In the genomic region with DNA sequence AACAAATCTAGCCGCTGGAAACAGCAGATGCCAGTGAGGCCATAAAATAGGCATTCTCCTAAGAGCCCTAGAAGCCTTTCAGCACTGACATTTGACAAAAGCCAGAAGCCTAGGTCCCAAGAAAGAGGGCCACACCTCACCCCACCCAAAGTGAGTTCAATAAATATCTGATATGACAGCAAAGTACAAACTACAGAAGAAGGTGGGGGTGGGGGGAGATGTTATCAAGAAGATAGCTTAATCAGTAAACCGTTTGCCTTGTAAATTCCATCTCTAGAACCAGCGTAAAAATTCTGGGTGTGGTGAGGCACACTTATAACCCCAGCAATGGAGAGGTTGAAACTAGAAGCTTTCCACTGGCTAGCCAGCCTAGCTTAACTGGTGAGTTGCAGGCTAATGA, we compare ENCODE assay signal across 10 mouse cellular contexts.
DNase-seq lines count a peak whose midpoint lies in the region; ATAC-seq and TF ChIP-seq lines count a peak whose summit lies in the region.
"Had no signal": no experiment of that assay in that cellular context is flagged by ENCODE, and none has a peak within 500 bp of the region (broad histone marks: within the 10 kb centered on the region; RNA-seq: fewer than 3 reads in every experiment).

No protein-coding gene starts in this region.

- no peak overlapping the region for H3K4me3 ChIP-seq in heart, embryonic 11.5 days (ENCODE audit: low read depth, low read length)
- H3K4me3 ChIP-seq in cortical plate, adult 2 months (ENCODE audit: insufficient read depth, low read length): no peak overlapping the region
- H3K4me3 ChIP-seq in heart, embryonic 15.5 days: no peak overlapping the region
- H3K4me3 ChIP-seq in hindbrain, embryonic 11.5 days (ENCODE audit: low read depth, low read length): no peak overlapping the region

- DNase-seq in heart, postnatal 14 days: no peak
- DNase-seq in mesoderm, embryonic 11.5 days (ENCODE audit: low read depth, low spot score): peak; percentile 41
- DNase-seq in hindbrain, embryonic 11.5 days (ENCODE audit: low spot score): no peak
- no peak for DNase-seq in layer of hippocampus, postnatal 14 days (ENCODE audit: low spot score in 2 of 2)
- DNase-seq: cerebellum, adult 9-11 months; layer of hippocampus, adult 9-11 months; lung, postnatal 4 days had no signal

- intact Hi-C loops in heart, postnatal 14 days (cut with DNase I): no loop called here

- TF ChIP-seq POLR2A in cortical plate, adult 2 months (IDR thresholded peaks at IDR 0.05; ENCODE audit: extremely low read depth, insufficient read depth, low read length): no peak

- peaks cover 49% of the 10 kb centered on the region for H3K4me1 ChIP-seq in heart, embryonic 11.5 days (ENCODE audit: control insufficient read depth, insufficient read depth, low read length)
- peaks cover 7% of the 10 kb centered on the region for H3K4me1 ChIP-seq in cortical plate, adult 2 months (ENCODE audit: control insufficient read depth, insufficient read depth, low read length)
- peaks cover 64% of the 10 kb centered on the region for H3K4me1 ChIP-seq in heart, embryonic 15.5 days (replicated peaks)
- no peaks in the 10 kb centered on the region for H3K4me1 ChIP-seq in hindbrain, embryonic 11.5 days (replicated peaks; ENCODE audit: control insufficient read depth, insufficient read depth, low read length)

- H3K9ac ChIP-seq in heart, embryonic 11.5 days (ENCODE audit: low read depth, low read length): no peak overlapping the region
- H3K9ac ChIP-seq in heart, embryonic 15.5 days: no peak overlapping the region
- no peak overlapping the region for H3K9ac ChIP-seq in hindbrain, embryonic 11.5 days (ENCODE audit: low read depth, low read length)

- H3K4me2 ChIP-seq in heart, embryonic 11.5 days: 0 out of 2 replicates have a peak overlapping the region, but pooled peaks have one; percentile 8
- H3K4me2 ChIP-seq in heart, embryonic 15.5 days: 0 out of 2 replicates have a peak overlapping the region, but pooled peaks have one; percentile 18
- no peak overlapping the region for H3K4me2 ChIP-seq in hindbrain, embryonic 11.5 days (replicated peaks; ENCODE audit: low read depth, low read length)

- no peaks in the 10 kb centered on the region for H3K36me3 ChIP-seq in heart, embryonic 11.5 days (ENCODE audit: control insufficient read depth, insufficient read depth, low read length)
- no peaks in the 10 kb centered on the region for H3K36me3 ChIP-seq in heart, embryonic 15.5 days
- H3K36me3 ChIP-seq in hindbrain, embryonic 11.5 days (ENCODE audit: control insufficient read depth, insufficient read depth, low read length): no peaks in the 10 kb centered on the region

- TF ChIP-seq CTCF in cortical plate, adult 2 months (IDR thresholded peaks at IDR 0.05; ENCODE audit: extremely low read depth, insufficient read depth, low read length): no peak

- WGBS in heart, embryonic 11.5 days (ENCODE audit: insufficient replicate concordance): 11% methylated on average over 3 of the region's 3 CpGs
- WGBS in heart, embryonic 15.5 days: 10% methylated on average over 3 of the region's 3 CpGs
- 89% methylated on average over 3 of the region's 3 CpGs for WGBS in hindbrain, embryonic 11.5 days

- no peak for ATAC-seq in heart, embryonic 11.5 days (replicated peaks; ENCODE audit: insufficient number of reproducible peaks, low FRiP score, low TSS enrichment)
- no peak for ATAC-seq in heart, embryonic 15.5 days (replicated peaks; ENCODE audit: insufficient number of reproducible peaks, insufficient read depth, low FRiP score, low read depth)
- no peak for ATAC-seq in hindbrain, embryonic 11.5 days (ENCODE audit: low FRiP score)

- no peaks in the 10 kb centered on the region for H3K27me3 ChIP-seq in heart, embryonic 11.5 days (ENCODE audit: control insufficient read depth, insufficient read depth, low read length)
- H3K27me3 ChIP-seq in heart, embryonic 15.5 days: no peaks in the 10 kb centered on the region
- H3K27me3 ChIP-seq in hindbrain, embryonic 11.5 days (ENCODE audit: control insufficient read depth, insufficient read depth, low read length): no peaks in the 10 kb centered on the region

- peak overlapping the region; percentile 62; the same call in 1 of the 2 replicates for H3K27ac ChIP-seq in heart, embryonic 11.5 days (ENCODE audit: low read depth, low read length)
- 0 out of 2 replicates have a peak overlapping the region, but pooled peaks have one; percentile 15 for H3K27ac ChIP-seq in cortical plate, adult 2 months (ENCODE audit: insufficient read depth, low read length)
- H3K27ac ChIP-seq in heart, embryonic 15.5 days: peak overlapping the region; percentile 61
- no peak overlapping the region for H3K27ac ChIP-seq in hindbrain, embryonic 11.5 days (ENCODE audit: low read depth, low read length)

- H3K9me3 ChIP-seq in heart, embryonic 11.5 days (replicated peaks; ENCODE audit: control insufficient read depth, low read length): no peaks in the 10 kb centered on the region
- H3K9me3 ChIP-seq in heart, embryonic 15.5 days (replicated peaks): no peaks in the 10 kb centered on the region
- H3K9me3 ChIP-seq in hindbrain, embryonic 11.5 days (ENCODE audit: control insufficient read depth, low read length): no peaks in the 10 kb centered on the region
